Mouse (Mus musculus): ENCODE data around the gene Sema4d. TPM values are rescaled to one million over a fixed set of nuclear protein-coding genes. Genes with fewer than 3 reads are reported as not detected.

Gene Sema4d
- total and polyA plus RNA-seq, 3 experiments, result 17.3 to 64.7 (median 62.1) TPM

DNA sequence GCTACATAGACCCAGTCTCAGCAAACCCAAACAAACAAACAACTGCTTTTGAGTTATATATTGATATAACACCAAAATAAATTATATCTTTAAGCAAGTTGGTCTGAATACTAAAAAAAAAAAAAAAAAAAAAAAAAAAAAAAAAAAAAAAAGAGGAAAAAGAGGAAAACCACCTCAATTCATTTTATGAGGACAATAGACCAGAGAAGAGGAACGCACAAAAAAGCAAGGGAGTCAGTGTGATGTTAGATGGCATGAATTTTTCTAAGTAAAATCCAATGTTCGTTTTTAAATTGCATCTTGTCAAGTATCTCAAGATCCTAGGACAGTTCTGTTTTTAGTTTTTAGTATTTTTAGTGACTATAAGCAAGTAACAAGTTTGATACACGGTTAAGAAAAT lies 152.1 kb downstream of the Sema4d start:
- DNase-seq (ENCODE audit: low spot score), result no peak
- no peak for ATAC-seq (ENCODE audit: extremely low read depth, insufficient number of reproducible peaks, low FRiP score, poor library complexity, severe bottlenecking)
- Histone ChIP-seq H3K4me1 (ENCODE audit: insufficient read depth, low read depth, low read length) (peaks cover 14% of the 10 kb centered on the region), H3K27me3 (ENCODE audit: insufficient read depth, low read length) (no peaks in the 10 kb centered on the region), H3K36me3 (replicated peaks) (no peaks in the 10 kb centered on the region), H3K4me3 (ENCODE audit: low read depth, low read length) (no peak overlapping the region), H3K9me3 (replicated peaks) (no peaks in the 10 kb centered on the region)
- no peak for TF ChIP-seq POLR2AphosphoS5 (IDR thresholded peaks at IDR 0.05; ENCODE audit: insufficient replicate concordance, low read depth, low read length)
- no peak for TF ChIP-seq GATA1 (IDR thresholded peaks at IDR 0.05; ENCODE audit: borderline replicate concordance, low read length)
- TF ChIP-seq TAL1 (conservative IDR thresholded peaks at IDR 0.05; ENCODE audit: low read depth, low read length), result no peak
- TF ChIP-seq CTCF (IDR thresholded peaks at IDR 0.05; ENCODE audit: low read depth, low read length), result no peak
- TF ChIP-seq GATA2 (IDR thresholded peaks at IDR 0.05; ENCODE audit: borderline replicate concordance, low read depth, low read length), result no peak

DNA sequence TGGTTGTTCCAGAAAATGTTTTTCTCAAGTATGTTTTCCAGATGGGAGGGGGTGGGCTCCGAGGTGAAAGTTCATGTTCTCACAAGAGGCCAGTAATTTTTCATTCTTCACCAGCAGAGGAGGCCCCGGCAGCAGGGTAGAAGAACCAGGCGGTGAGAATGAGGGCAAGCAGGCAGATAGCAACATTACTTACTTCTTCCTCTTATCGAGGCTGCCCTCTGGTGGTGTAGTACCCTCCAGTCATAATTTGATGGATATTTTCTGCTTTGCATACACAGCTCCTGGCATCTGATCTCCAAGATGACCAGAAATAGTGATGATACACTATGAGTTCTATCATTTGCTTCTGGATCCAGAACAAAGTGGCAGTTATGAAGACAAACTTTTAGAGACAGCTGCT lies 154.6 kb downstream of the Sema4d start:
- TF ChIP-seq POLR2AphosphoS5 (IDR thresholded peaks at IDR 0.05; ENCODE audit: insufficient replicate concordance, low read depth, low read length) (no peak), GATA1 (IDR thresholded peaks at IDR 0.05; ENCODE audit: borderline replicate concordance, low read length) (no peak), TAL1 (conservative IDR thresholded peaks at IDR 0.05; ENCODE audit: low read depth, low read length) (no peak), GATA2 (IDR thresholded peaks at IDR 0.05; ENCODE audit: borderline replicate concordance, low read depth, low read length) (no peak), CTCF (IDR thresholded peaks at IDR 0.05; ENCODE audit: low read depth, low read length) (no peak)
- no peak for DNase-seq (ENCODE audit: low spot score)
- no peaks in the 10 kb centered on the region for H3K36me3 ChIP-seq (replicated peaks)

More for the DNA sequence above, 154.6 kb downstream of the Sema4d start:
- H3K27me3 ChIP-seq (ENCODE audit: insufficient read depth, low read length), result no peaks in the 10 kb centered on the region
- no peak overlapping the region for H3K4me3 ChIP-seq (ENCODE audit: low read depth, low read length)
- no peaks in the 10 kb centered on the region for H3K9me3 ChIP-seq (replicated peaks)
- H3K4me1 ChIP-seq (ENCODE audit: insufficient read depth, low read depth, low read length), result peaks cover 12% of the 10 kb centered on the region
- no peak for ATAC-seq (ENCODE audit: extremely low read depth, insufficient number of reproducible peaks, low FRiP score, poor library complexity, severe bottlenecking)

Other genes with a start within 250 kb of the Sema4d start
- gene Shc3, start 224.3 kb downstream of the Sema4d start, total RNA-seq (2014; fragmentation: Nextera tagmentation), result not detected in 2 replicates
- gene Shc3, start 224.3 kb downstream of the Sema4d start, total RNA-seq (2017), result 0.11 TPM in 1 of 2 replicates, not detected in the other
- not detected in 2 replicates for gene Shc3, start 224.3 kb downstream of the Sema4d start, polyA plus RNA-seq (2012)
- gene Cks2, start 148.5 kb downstream of the Sema4d start, total RNA-seq (2014; fragmentation: Nextera tagmentation), result 94.3 and 104 TPM in 2 replicates
- 367 and 402 TPM in 2 replicates for gene Cks2, start 148.5 kb downstream of the Sema4d start, total RNA-seq (2017)
- 129 and 303 TPM in 2 replicates for gene Cks2, start 148.5 kb downstream of the Sema4d start, polyA plus RNA-seq (2012)
- gene Secisbp2, start 142.1 kb downstream of the Sema4d start, total RNA-seq (2014; fragmentation: Nextera tagmentation), result 20.0 and 22.7 TPM in 2 replicates
- gene Secisbp2, start 142.1 kb downstream of the Sema4d start, total RNA-seq (2017), result 27.7 and 32.8 TPM in 2 replicates
- 19.6 and 24.4 TPM in 2 replicates for gene Secisbp2, start 142.1 kb downstream of the Sema4d start, polyA plus RNA-seq (2012)
- gene Gadd45g, start 52.9 kb upstream of the Sema4d start, total RNA-seq (2014; fragmentation: Nextera tagmentation), result 6.6 and 8.1 TPM in 2 replicates
- 28.7 and 32.6 TPM in 2 replicates for gene Gadd45g, start 52.9 kb upstream of the Sema4d start, total RNA-seq (2017)
- 13.2 and 13.6 TPM in 2 replicates for gene Gadd45g, start 52.9 kb upstream of the Sema4d start, polyA plus RNA-seq (2012)

Measured in G1E (cell line).